ENCODE assay signal across 8 mouse cellular contexts in genomic region chr19:10880975-10881425, GRCm38 (mm10). TPM values are rescaled to one million over a fixed set of nuclear protein-coding genes. Genes with fewer than 3 reads are reported as not detected.
DNase-seq lines count a peak whose midpoint lies in the region; ATAC-seq and TF ChIP-seq lines count a peak whose summit lies in the region.

No protein-coding gene starts in this region.

- H3K4me3 ChIP-seq in C2C12 (ENCODE audit: insufficient read depth, poor library complexity, severe bottlenecking), result peak overlapping the region; percentile 72
- H3K4me3 ChIP-seq in forebrain, embryonic 13.5 days, result peak overlapping the region; percentile 65
- H3K4me3 ChIP-seq in limb, embryonic 11.5 days (ENCODE audit: low read depth, low read length), result peak overlapping the region; percentile 55

- peak overlapping the region; percentile 97 for H3K27ac ChIP-seq in forebrain, embryonic 13.5 days
- H3K27ac ChIP-seq in limb, embryonic 11.5 days (replicated peaks; ENCODE audit: low read depth, low read length), result peak overlapping the region; percentile 77; the same call in 1 of the 2 replicates

- peak overlapping the region; percentile 94 for H3K4me2 ChIP-seq in forebrain, embryonic 13.5 days
- peak overlapping the region; percentile 95 for H3K4me2 ChIP-seq in limb, embryonic 11.5 days (ENCODE audit: low read depth, severe bottlenecking)

- H3K79me2 ChIP-seq in C2C12 (ENCODE audit: control insufficient read depth, insufficient read depth), result peaks cover 55% of the 10 kb centered on the region

- DNase-seq in gastrocnemius, adult 18-20 months (ENCODE audit: low spot score), result peak; percentile 73
- no peak for DNase-seq in gastrocnemius, postnatal 10 days
- DNase-seq in limb, embryonic 11.5 days (ENCODE audit: low spot score), result no peak
- peak; percentile 35 for DNase-seq in splenic B cell, adult 2 months (ENCODE audit: low read depth, low spot score)
- DNase-seq in cerebellum, postnatal 10 days, result no peak
- no peak for DNase-seq in layer of hippocampus, postnatal 25 days (ENCODE audit: extremely low spot score in 1 of 2, low spot score in 1 of 2)

- H3K36me3 ChIP-seq in C2C12 (ENCODE audit: control insufficient read depth, insufficient read depth), result peaks cover 16% of the 10 kb centered on the region
- H3K36me3 ChIP-seq in forebrain, embryonic 13.5 days (ENCODE audit: poor library complexity, severe bottlenecking), result peaks cover 11% of the 10 kb centered on the region; the same call in 1 of the 2 replicates
- H3K36me3 ChIP-seq in limb, embryonic 11.5 days (ENCODE audit: control insufficient read depth, insufficient read depth, low read length), result no peaks in the 10 kb centered on the region
- no peaks in the 10 kb centered on the region for H3K36me3 ChIP-seq in splenic B cell, adult 2 months (ENCODE audit: control insufficient read depth, insufficient read depth, low read length, poor library complexity, severe bottlenecking)

- peak overlapping the region; percentile 82 for H3K9ac ChIP-seq in forebrain, embryonic 13.5 days
- peak overlapping the region; percentile 86 for H3K9ac ChIP-seq in limb, embryonic 11.5 days (ENCODE audit: low read length)

- H3K79me3 ChIP-seq in C2C12 (ENCODE audit: low read depth), result peaks cover 45% of the 10 kb centered on the region

- TF ChIP-seq CTCF in C2C12 (IDR thresholded peaks at IDR 0.05; ENCODE audit: control insufficient read depth, insufficient read depth, insufficient read length), result no peak

- under 1% methylated on average over 14 of the region's 14 CpGs for WGBS in forebrain, embryonic 13.5 days
- WGBS in limb, embryonic 11.5 days, result 2% methylated on average over 13 of the region's 14 CpGs

- peaks cover 32% of the 10 kb centered on the region for H3K4me1 ChIP-seq in forebrain, embryonic 13.5 days
- peaks cover 10% of the 10 kb centered on the region; the same call in 1 of the 2 replicates for H3K4me1 ChIP-seq in limb, embryonic 11.5 days (ENCODE audit: control insufficient read depth, insufficient read depth, low read length)

- peaks cover 11% of the 10 kb centered on the region; the same call in 1 of the 2 replicates for H3K9me3 ChIP-seq in forebrain, embryonic 13.5 days (replicated peaks)
- no peaks in the 10 kb centered on the region for H3K9me3 ChIP-seq in limb, embryonic 11.5 days (ENCODE audit: control insufficient read depth, low read length)

- ATAC-seq in forebrain, embryonic 13.5 days, result no peak; the same call in 1 of the 2 replicates
- ATAC-seq in limb, embryonic 11.5 days (ENCODE audit: insufficient number of reproducible peaks, low FRiP score, low TSS enrichment, low read depth), result no peak

- H3K27me3 ChIP-seq in C2C12 (ENCODE audit: control insufficient read depth, insufficient read depth, insufficient read length), result no peaks in the 10 kb centered on the region
- no peaks in the 10 kb centered on the region for H3K27me3 ChIP-seq in forebrain, embryonic 13.5 days
- no peaks in the 10 kb centered on the region for H3K27me3 ChIP-seq in limb, embryonic 11.5 days (ENCODE audit: control insufficient read depth, insufficient read depth, low read length)
- no peaks in the 10 kb centered on the region for H3K27me3 ChIP-seq in splenic B cell, adult 2 months (ENCODE audit: control insufficient read depth, insufficient read depth, low read length, poor library complexity, severe bottlenecking)

- peak overlapping the region; percentile 78 for H3ac ChIP-seq in C2C12 (ENCODE audit: control insufficient read depth, insufficient read length, low read depth)

TF ChIP-seq in C2C12, 6 proteins besides CTCF, POLR2A, EP300 and RAD21:
- TF ChIP-seq MYOD1 (IDR thresholded peaks at IDR 0.05; ENCODE audit: control insufficient read depth, insufficient read length, low read depth), result peak; percentile 63
- no peak for TF ChIP-seq FOSL1 (IDR thresholded peaks at IDR 0.05; ENCODE audit: insufficient read depth, low read length, poor library complexity, severe bottlenecking)
- peak; percentile 32 for TF ChIP-seq MAX (IDR thresholded peaks at IDR 0.05)
- no peak for TF ChIP-seq USF1 (IDR thresholded peaks at IDR 0.05; ENCODE audit: low read depth)
- TF ChIP-seq MYOG (IDR thresholded peaks at IDR 0.05; ENCODE audit: control insufficient read depth, extremely low read depth, insufficient read length), result no peak
- no peak for TF ChIP-seq CEBPB (IDR thresholded peaks at IDR 0.05; ENCODE audit: low read depth)

RNA-seq across cellular contexts. Expression of gene Tmem109, which starts 0.8 kb away (rescaled TPM):
- 100 to 1,000 TPM; 208 to 227 TPM for total RNA-seq in gastrocnemius, adult 18-20 months (2021)
- total RNA-seq in gastrocnemius, postnatal 10 days (2021), result 100 to 1,000 TPM; 208 to 212 TPM
- 141 TPM for polyA plus RNA-seq in C2C12 (2012; fragmentation: generic; extraction: Trizol)
- polyA plus RNA-seq in forebrain, embryonic 13.5 days (2015; fragmentation: Nextera tagmentation; extraction: Ambion mirVana), result 33.6 and 35.6 TPM in 2 replicates
- polyA plus RNA-seq in limb, embryonic 11.5 days (2014; fragmentation: Nextera tagmentation; extraction: Ambion mirVana), result 69.6 and 71.1 TPM in 2 replicates
- total RNA-seq in layer of hippocampus, postnatal 25 days (2021), result 10 to 100 TPM; 47.6 to 59.2 TPM

RNA-seq across cellular contexts. Expression of gene Tmem132a, which starts 11.3 kb away (rescaled TPM):
- 1 to 10 TPM; 3.0 to 3.4 TPM for total RNA-seq in gastrocnemius, adult 18-20 months (2021)
- 10 to 100 TPM; 26.9 to 29.9 TPM for total RNA-seq in gastrocnemius, postnatal 10 days (2021)
- 130 TPM for polyA plus RNA-seq in C2C12 (2012; fragmentation: generic; extraction: Trizol)
- 131 and 135 TPM in 2 replicates for polyA plus RNA-seq in forebrain, embryonic 13.5 days (2015; fragmentation: Nextera tagmentation; extraction: Ambion mirVana)
- polyA plus RNA-seq in limb, embryonic 11.5 days (2014; fragmentation: Nextera tagmentation; extraction: Ambion mirVana), result 87.0 and 89.0 TPM in 2 replicates
- 100 to 1,000 TPM; 198 to 220 TPM for total RNA-seq in layer of hippocampus, postnatal 25 days (2021)

RNA-seq across cellular contexts. Expression of gene Prpf19, which starts 14.0 kb away (rescaled TPM):
- 100 to 1,000 TPM; 148 TPM for total RNA-seq in gastrocnemius, adult 18-20 months (2021)
- 100 to 1,000 TPM; 264 to 270 TPM for total RNA-seq in gastrocnemius, postnatal 10 days (2021)
- 299 TPM for polyA plus RNA-seq in C2C12 (2012; fragmentation: generic; extraction: Trizol)
- 45.3 and 50.8 TPM in 2 replicates for polyA plus RNA-seq in forebrain, embryonic 13.5 days (2015; fragmentation: Nextera tagmentation; extraction: Ambion mirVana)
- polyA plus RNA-seq in limb, embryonic 11.5 days (2014; fragmentation: Nextera tagmentation; extraction: Ambion mirVana), result 55.3 and 59.0 TPM in 2 replicates
- 100 to 1,000 TPM; 189 to 212 TPM for total RNA-seq in layer of hippocampus, postnatal 25 days (2021)

RNA-seq across cellular contexts. Expression of gene Zp1, which starts 39.4 kb away (rescaled TPM):
- not detected for total RNA-seq in gastrocnemius, adult 18-20 months (2021)
- under 1 TPM in 1 of 2 experiments, not detected in 1; 0.23 TPM for total RNA-seq in gastrocnemius, postnatal 10 days (2021)
- polyA plus RNA-seq in C2C12 (2012; fragmentation: generic; extraction: Trizol), result not detected
- polyA plus RNA-seq in forebrain, embryonic 13.5 days (2015; fragmentation: Nextera tagmentation; extraction: Ambion mirVana), result not detected in 2 replicates
- polyA plus RNA-seq in limb, embryonic 11.5 days (2014; fragmentation: Nextera tagmentation; extraction: Ambion mirVana), result not detected in 2 replicates
- not detected for total RNA-seq in layer of hippocampus, postnatal 25 days (2021)

RNA-seq across cellular contexts. Expression of gene Slc15a3, which starts 41.5 kb away (rescaled TPM):
- total RNA-seq in gastrocnemius, adult 18-20 months (2021), result under 1 TPM; 0.23 to 0.55 TPM
- total RNA-seq in gastrocnemius, postnatal 10 days (2021), result 1 to 10 TPM in 1 of 2 experiments, under 1 TPM in 1; 0.75 to 1.6 TPM
- 6.3 TPM for polyA plus RNA-seq in C2C12 (2012; fragmentation: generic; extraction: Trizol)
- polyA plus RNA-seq in forebrain, embryonic 13.5 days (2015; fragmentation: Nextera tagmentation; extraction: Ambion mirVana), result 0.15 and 0.30 TPM in 2 replicates
- 0.15 and 0.16 TPM in 2 replicates for polyA plus RNA-seq in limb, embryonic 11.5 days (2014; fragmentation: Nextera tagmentation; extraction: Ambion mirVana)
- total RNA-seq in layer of hippocampus, postnatal 25 days (2021), result 1 to 10 TPM; 1.1 to 1.9 TPM

Comparison
In these comparisons a context has a peak if more than half of its experiments do, and no peak if none do; other contexts are left out.
1. DNase-seq: peak in gastrocnemius, adult 18-20 months (single experiment) and splenic B cell, adult 2 months (single experiment); none in gastrocnemius, postnatal 10 days (single experiment), limb, embryonic 11.5 days (single experiment), cerebellum, postnatal 10 days (0 of 2) and layer of hippocampus, postnatal 25 days (0 of 2).
2. RNA of gene Tmem132a, which starts 11.3 kb away (total RNA-seq): 198 to 220 TPM in layer of hippocampus, postnatal 25 days; 26.9 to 29.9 TPM in gastrocnemius, postnatal 10 days and 3.0 to 3.4 TPM in gastrocnemius, adult 18-20 months; every median in the first group is over 4 times any median in the second.
3. Peak in every context shown above with its lines, with median percentiles within 50 percentile points of each other: H3K4me3 ChIP-seq.